Mouse (Mus musculus) cortical plate, adult 2 months (tissue): ENCODE data around the gene Cdkl5.

Source experiments
- CTCF ChIP-seq: fragments of 200-500 bp; IDR thresholded peaks from 2 replicates; pipeline ENCODE4 v1.5.1; 2011; ENCODE audit warnings: mild to moderate bottlenecking, control low read depth, low read length; ENCODE audit not compliant: insufficient read depth; ENCODE audit errors: extremely low read depth
- POLR2A ChIP-seq: fragments of 200-500 bp; IDR thresholded peaks from 2 replicates; pipeline ENCODE4 v1.6.1; 2011; ENCODE audit warnings: mild to moderate bottlenecking, low read length, control low read depth; ENCODE audit not compliant: insufficient read depth; ENCODE audit errors: extremely low read depth

- TF ChIP-seq CTCF (no peak), POLR2A (no peak)
Measured at GRCm38 (mm10) chrX:160992703-160993102, 1.8 kb downstream of the Cdkl5 start.
